In genomic region chr12:91685674-91686290, GRCm38 (mm10) we compare ENCODE assay signal across 9 mouse cellular contexts.
DNase-seq lines count a peak whose midpoint lies in the region; ATAC-seq and TF ChIP-seq lines count a peak whose summit lies in the region.
"Had no signal": no experiment of that assay in that cellular context is flagged by ENCODE, and none has a peak within 500 bp of the region (broad histone marks: within the 10 kb centered on the region; RNA-seq: fewer than 3 reads in every experiment).

No protein-coding gene starts in this region.

- peaks cover 27% of the 10 kb centered on the region for H3K4me1 ChIP-seq in kidney, postnatal 0 days (replicated peaks; ENCODE audit: insufficient read depth, low read length)
- peaks cover 52% of the 10 kb centered on the region for H3K4me1 ChIP-seq in forebrain, embryonic 13.5 days
- H3K4me1 ChIP-seq in lung, embryonic 14.5 days (ENCODE audit: insufficient read depth): peaks cover 9% of the 10 kb centered on the region
- H3K4me1 ChIP-seq in stomach, embryonic 16.5 days (ENCODE audit: control insufficient read depth, insufficient read depth, low read length): peaks cover 19% of the 10 kb centered on the region
- H3K4me1 ChIP-seq in cerebellum, adult 2 months (ENCODE audit: control insufficient read depth, insufficient read depth, low read length): peaks cover 8% of the 10 kb centered on the region

- WGBS in kidney, postnatal 0 days: 13% methylated on average over 13 of the region's 13 CpGs
- WGBS in forebrain, embryonic 13.5 days: 5% methylated on average over 13 of the region's 13 CpGs
- WGBS in lung, embryonic 14.5 days: 14% methylated on average over 13 of the region's 13 CpGs
- 19% methylated on average over 13 of the region's 13 CpGs for WGBS in stomach, embryonic 16.5 days
- 60% methylated on average over 13 of the region's 13 CpGs for WGBS in cerebellum, adult 2 months

- no peak for TF ChIP-seq CTCF in kidney, postnatal 0 days (IDR thresholded peaks at IDR 0.05; ENCODE audit: low read depth)
- TF ChIP-seq CTCF in lung, embryonic 14.5 days (IDR thresholded peaks at IDR 0.05; ENCODE audit: low read depth): no peak
- no peak for TF ChIP-seq CTCF in cerebellum, adult 2 months (IDR thresholded peaks at IDR 0.05; ENCODE audit: borderline replicate concordance, insufficient read depth, low read depth, low read length)

- H3K4me2 ChIP-seq in kidney, postnatal 0 days (ENCODE audit: low read length): peak overlapping the region; percentile 21; the same call in 1 of the 2 replicates
- peak overlapping the region; percentile 58 for H3K4me2 ChIP-seq in forebrain, embryonic 13.5 days
- peak overlapping the region; percentile 61 for H3K4me2 ChIP-seq in lung, embryonic 14.5 days
- H3K4me2 ChIP-seq in stomach, embryonic 16.5 days (ENCODE audit: low read depth, low read length): peak overlapping the region; percentile 56

- H3K9ac ChIP-seq in kidney, postnatal 0 days (ENCODE audit: low read depth, low read length): 0 out of 2 replicates have a peak overlapping the region, but pooled peaks have one; percentile 20
- peak overlapping the region; percentile 59 for H3K9ac ChIP-seq in forebrain, embryonic 13.5 days
- no peak overlapping the region for H3K9ac ChIP-seq in lung, embryonic 14.5 days
- peak overlapping the region; percentile 61 for H3K9ac ChIP-seq in stomach, embryonic 16.5 days (ENCODE audit: low read length)

- no peak for TF ChIP-seq POLR2A in cerebellum, adult 2 months (IDR thresholded peaks at IDR 0.05; ENCODE audit: borderline replicate concordance, insufficient read depth, low read length)

- no peak overlapping the region for H3K4me3 ChIP-seq in kidney, postnatal 0 days (replicated peaks; ENCODE audit: low read depth, low read length)
- peak overlapping the region; percentile 25 for H3K4me3 ChIP-seq in forebrain, embryonic 13.5 days
- H3K4me3 ChIP-seq in lung, embryonic 14.5 days (ENCODE audit: low read depth, low read length): peak overlapping the region; percentile 6
- H3K4me3 ChIP-seq in stomach, embryonic 16.5 days (replicated peaks; ENCODE audit: low read length): peak overlapping the region; percentile 43
- H3K4me3 ChIP-seq in cerebellum, adult 2 months (replicated peaks; ENCODE audit: insufficient read depth, low read depth, low read length): no peak overlapping the region

- H3K27me3 ChIP-seq in kidney, postnatal 0 days (ENCODE audit: insufficient read depth, low read length): no peaks in the 10 kb centered on the region
- no peaks in the 10 kb centered on the region for H3K27me3 ChIP-seq in forebrain, embryonic 13.5 days
- no peaks in the 10 kb centered on the region for H3K27me3 ChIP-seq in lung, embryonic 14.5 days (ENCODE audit: insufficient read depth, low read length)
- no peaks in the 10 kb centered on the region for H3K27me3 ChIP-seq in stomach, embryonic 16.5 days (ENCODE audit: control insufficient read depth, insufficient read depth, low read length)
- no peaks in the 10 kb centered on the region for H3K27me3 ChIP-seq in cerebellum, adult 2 months (ENCODE audit: control insufficient read depth, insufficient read depth, low read length)

- H3K27ac ChIP-seq in kidney, postnatal 0 days: no peak overlapping the region
- peak overlapping the region; percentile 91 for H3K27ac ChIP-seq in forebrain, embryonic 13.5 days
- peak overlapping the region; percentile 20 for H3K27ac ChIP-seq in lung, embryonic 14.5 days (ENCODE audit: low read depth)
- H3K27ac ChIP-seq in stomach, embryonic 16.5 days (ENCODE audit: low read length): peak overlapping the region; percentile 79
- H3K27ac ChIP-seq in cerebellum, adult 2 months (ENCODE audit: insufficient read depth, low read length): no peak overlapping the region

- DNase-seq in kidney, postnatal 0 days (ENCODE audit: low spot score): no peak
- no peak for DNase-seq in kidney, adult 8-10 months
- peak; percentile 62 for DNase-seq in lung, embryonic 14.5 days
- no peak for DNase-seq in cerebellum, adult 2 months
- no peak for DNase-seq in layer of hippocampus, adult 8-10 months (ENCODE audit: low spot score in 2 of 2)
- DNase-seq: layer of hippocampus, adult 9-11 months had no signal

- peak; percentile 58; the same call in 1 of the 2 replicates for ATAC-seq in kidney, postnatal 0 days (replicated peaks; ENCODE audit: low FRiP score, low read depth)
- ATAC-seq in forebrain, embryonic 13.5 days: peak; percentile 13; the same call in 1 of the 2 replicates
- peak; percentile 82 for ATAC-seq in lung, embryonic 14.5 days (ENCODE audit: insufficient read depth)
- ATAC-seq in stomach, embryonic 16.5 days (ENCODE audit: insufficient read depth, low FRiP score): peak; percentile 88
- ATAC-seq in CD4-positive, CD25-positive, alpha-beta regulatory T cell, adult 4 months: no peak

- no peaks in the 10 kb centered on the region for H3K9me3 ChIP-seq in kidney, postnatal 0 days (replicated peaks; ENCODE audit: low read length)
- H3K9me3 ChIP-seq in forebrain, embryonic 13.5 days (replicated peaks): no peaks in the 10 kb centered on the region
- H3K9me3 ChIP-seq in lung, embryonic 14.5 days (ENCODE audit: low read depth, low read length): no peaks in the 10 kb centered on the region
- H3K9me3 ChIP-seq in stomach, embryonic 16.5 days (replicated peaks; ENCODE audit: control insufficient read depth, low read length): no peaks in the 10 kb centered on the region

- H3K36me3 ChIP-seq in kidney, postnatal 0 days (ENCODE audit: insufficient read depth, low read length): no peaks in the 10 kb centered on the region
- H3K36me3 ChIP-seq in forebrain, embryonic 13.5 days (ENCODE audit: poor library complexity, severe bottlenecking): no peaks in the 10 kb centered on the region
- no peaks in the 10 kb centered on the region for H3K36me3 ChIP-seq in lung, embryonic 14.5 days (ENCODE audit: insufficient read depth)
- no peaks in the 10 kb centered on the region for H3K36me3 ChIP-seq in stomach, embryonic 16.5 days (ENCODE audit: control insufficient read depth, insufficient read depth, low read length)

Comparison
In these comparisons a context has a peak if more than half of its experiments do, and no peak if none do; other contexts are left out.
1. H3K27ac ChIP-seq: peak in forebrain, embryonic 13.5 days (single experiment), lung, embryonic 14.5 days (single experiment) and stomach, embryonic 16.5 days (single experiment); none in kidney, postnatal 0 days (single experiment) and cerebellum, adult 2 months (single experiment).
2. H3K4me3 ChIP-seq: peak in forebrain, embryonic 13.5 days (single experiment), lung, embryonic 14.5 days (single experiment) and stomach, embryonic 16.5 days (single experiment); none in kidney, postnatal 0 days (single experiment) and cerebellum, adult 2 months (single experiment).
3. Peak in every context shown above with its lines, with median percentiles within 50 percentile points of each other: H3K4me2 ChIP-seq.